Mouse (Mus musculus) gastrocnemius, postnatal 14 days (tissue): ENCODE data around the gene Chac1. TPM values are rescaled to one million over a fixed set of nuclear protein-coding genes. Genes with fewer than 3 reads are reported as not detected.

ENCODE experiments used
- DNase-seq: peaks from one replicate; pipeline ENCODE4 v3.0.0; 2021; ENCODE audit warnings: mixed read lengths
- intact Hi-C: fragments of 180-260 bp; cut with DNase I; formaldehyde crosslinking; loops from one replicate; pipeline ENCODE4 v1.15.1; 2025; ENCODE audit warnings: low total_unique reads
- total RNA-seq, 2 experiments: library from RNA; stranded (reverse); gene quantifications; 2 replicates each; pipeline ENCODE4 v1.2.3; 2021

Gene Chac1
- total RNA-seq, 2 experiments from 2014 or later = 10.5 to 47.4 TPM

GRCm38 (mm10) chr2:119356805-119357204, 5.8 kb downstream of the Chac1 start:
- intact Hi-C loops = no loop called here
- no peak for DNase-seq

GRCm38 (mm10) chr2:119358249-119358648, 7.2 kb downstream of the Chac1 start:
- no peak for DNase-seq
- intact Hi-C loops = no loop called here

GRCm38 (mm10) chr2:119359721-119360291, 8.8 kb downstream of the Chac1 start:
- intact Hi-C loops = no loop called here
- DNase-seq = no peak

GRCm38 (mm10) chr2:119364969-119365368, 13.9 kb downstream of the Chac1 start:
- intact Hi-C loops = no loop called here
- DNase-seq = peak; percentile 50

- intact Hi-C loops = no loop called here
- DNase-seq = no peak
These were observed 16.3 kb downstream of the Chac1 start for GRCm38 (mm10) chr2:119367346-119367745.

- no peak for DNase-seq
- intact Hi-C loops = no loop called here
These were observed 19.1 kb downstream of the Chac1 start for GRCm38 (mm10) chr2:119370116-119370515.

- no peak for DNase-seq
- intact Hi-C loops = no loop called here
These were observed 26.3 kb downstream of the Chac1 start for GRCm38 (mm10) chr2:119377286-119377685.

GRCm38 (mm10) chr2:119377826-119378225, 26.8 kb downstream of the Chac1 start:
- no peak for DNase-seq
- intact Hi-C loops = no loop called here

GRCm38 (mm10) chr2:119379455-119379854, 28.4 kb downstream of the Chac1 start:
- intact Hi-C loops = no loop called here
- DNase-seq = no peak

GRCm38 (mm10) chr2:119388266-119388665, 37.2 kb downstream of the Chac1 start:
- intact Hi-C loops = no loop called here
- DNase-seq = no peak

GRCm38 (mm10) chr2:119389992-119390391, 39.0 kb downstream of the Chac1 start:
- DNase-seq = no peak
- intact Hi-C loops = no loop called here

- no peak for DNase-seq
- intact Hi-C loops = no loop called here
These were observed 47.2 kb downstream of the Chac1 start for GRCm38 (mm10) chr2:119398252-119398651.

GRCm38 (mm10) chr2:119398665-119399064, 47.6 kb downstream of the Chac1 start:
- intact Hi-C loops = no loop called here
- no peak for DNase-seq

GRCm38 (mm10) chr2:119399313-119399712, 48.3 kb downstream of the Chac1 start:
- intact Hi-C loops = no loop called here
- DNase-seq = no peak

Other genes starting within 250 kb of the Chac1 start
- gene Rad51, start 238.4 kb upstream of the Chac1 start, total RNA-seq = 1 to 10 TPM; 2.6 to 3.1 TPM
- 1 to 10 TPM; 4.8 to 5.5 TPM for gene Rmdn3, start 194.2 kb upstream of the Chac1 start, total RNA-seq
- gene Gchfr, start 183.5 kb upstream of the Chac1 start, total RNA-seq = under 1 TPM in 1 of 2 experiments, not detected in 1; 0.57 TPM
- under 1 TPM in 1 of 2 experiments, not detected in 1; 0.06 TPM for gene Gm14137, start 176.7 kb upstream of the Chac1 start, total RNA-seq
- 10 to 100 TPM; 10.6 to 11.6 TPM for gene Zfyve19, start 142.6 kb upstream of the Chac1 start, total RNA-seq
- 1 to 10 TPM; 8.2 to 8.9 TPM for gene Dnajc17, start 142.4 kb upstream of the Chac1 start, total RNA-seq
- gene Ppp1r14d, start 121.3 kb upstream of the Chac1 start, total RNA-seq = not detected
- under 1 TPM in 1 of 2 experiments, not detected in 1; 0.64 TPM for gene Spint1, start 113.9 kb upstream of the Chac1 start, total RNA-seq
- gene Rhov, start 80.0 kb upstream of the Chac1 start, total RNA-seq = not detected
- gene Vps18, start 62.5 kb upstream of the Chac1 start, total RNA-seq = 1 to 10 TPM; 8.3 to 8.9 TPM
- 10 to 100 TPM; 10.4 to 12.9 TPM for gene Dll4, start 25.4 kb upstream of the Chac1 start, total RNA-seq
- gene Ino80, start 126.5 kb downstream of the Chac1 start, total RNA-seq = 10 to 100 TPM; 11.1 to 11.6 TPM
- under 1 TPM; 0.13 to 0.35 TPM for gene Exd1, start 196.4 kb downstream of the Chac1 start, total RNA-seq
- gene Chp1, start 196.5 kb downstream of the Chac1 start, total RNA-seq = 10 to 100 TPM; 53.3 to 60.3 TPM